Mouse (Mus musculus) neural tube, embryonic 13.5 days (tissue): ENCODE results near the gene Dgkq. TPM values are rescaled to one million over a fixed set of nuclear protein-coding genes. Genes with fewer than 3 reads are reported as not detected.
"Not testable (repeated sequence)": the region's sequence is repeated elsewhere in the genome, so short reads cannot be mapped to it uniquely, and the experiment has no call there.

Source experiments
- ATAC-seq: fragments of 200-750 bp; cut with Nextera tagmentation; 2 replicates; pipeline ENCODE4 v1.8.0; 2017; ENCODE audit warnings: low read depth, mild to moderate bottlenecking, moderate TSS enrichment, moderate library complexity
- H3K27ac ChIP-seq: fragments of 300-500 bp; sonication (generic); replicated peaks from 2 replicates; pipeline ENCODE4 v1.5.1; 2015; ENCODE audit warnings: moderate library complexity, mild to moderate bottlenecking, inconsistent platforms
- H3K27me3 ChIP-seq: fragments of 300-500 bp; sonication (generic); 2 replicates; pipeline ENCODE4 v1.6.1; 2015; ENCODE audit warnings: mild to moderate bottlenecking, inconsistent platforms
- H3K36me3 ChIP-seq: fragments of 300-500 bp; sonication (generic); 2 replicates; pipeline ENCODE4 v1.6.1; 2015; ENCODE audit warnings: mild to moderate bottlenecking, inconsistent platforms
- H3K4me1 ChIP-seq: fragments of 300-500 bp; sonication (generic); replicated peaks from 2 replicates; pipeline ENCODE4 v1.6.1; 2015; ENCODE audit warnings: inconsistent platforms
- H3K4me2 ChIP-seq: fragments of 300-500 bp; sonication (generic); 2 replicates; pipeline ENCODE4 v1.6.1; 2015; ENCODE audit warnings: inconsistent platforms, mild to moderate bottlenecking, moderate library complexity
- H3K4me3 ChIP-seq: fragments of 300-500 bp; sonication (generic); 2 replicates; pipeline ENCODE4 v1.5.1; 2015; ENCODE audit warnings: mild to moderate bottlenecking, inconsistent platforms
- H3K9ac ChIP-seq: fragments of 300-500 bp; sonication (generic); 2 replicates; pipeline ENCODE4 v1.6.1; 2015; ENCODE audit warnings: moderate library complexity, mild to moderate bottlenecking, inconsistent platforms
- H3K9me3 ChIP-seq: fragments of 300-500 bp; sonication (generic); 2 replicates; pipeline ENCODE4 v1.6.1; 2016; ENCODE audit warnings: inconsistent platforms
- WGBS: fragments of 180-500 bp; shearing (Covaris S2); methylation state at CpG from one replicate; pipeline ENCODE4 v1.1.7; 2015; 5-methylcytosine and 5-hydroxymethylcytosine counted together
- polyA plus RNA-seq: library from polyadenylated mRNA; unstranded; fragments of >200 nt; fragmentation: Nextera tagmentation; extraction: Ambion mirVana; gene quantifications from 2 replicates; pipeline ENCODE4 v1.2.1, GENCODE M21; 2015

The Dgkq gene
- polyA plus RNA-seq, 1 experiment from 2014 or later: 19.5 TPM

- WGBS: 91% methylated on average over 7 of the region's 7 CpGs
- ATAC-seq: no peak
- Histone ChIP-seq H3K4me3 (no peak overlapping the region), H3K9me3 (no peaks in the 10 kb centered on the region), H3K4me1 (no peaks in the 10 kb centered on the region), H3K36me3 (peaks cover 95% of the 10 kb centered on the region), H3K9ac (no peak overlapping the region), H3K27ac (no peak overlapping the region), H3K27me3 (no peaks in the 10 kb centered on the region), H3K4me2 (no peak overlapping the region)
Measured at GRCm38 (mm10) chr5:108650341-108650740, 19.1 kb downstream of the Dgkq start.

- Histone ChIP-seq H3K27ac (no peak overlapping the region), H3K4me1 (no peaks in the 10 kb centered on the region), H3K27me3 (no peaks in the 10 kb centered on the region), H3K36me3 (peaks cover 91% of the 10 kb centered on the region), H3K4me3 (no peak overlapping the region), H3K9ac (no peak overlapping the region), H3K4me2 (no peak overlapping the region), H3K9me3 (no peaks in the 10 kb centered on the region)
- 91% methylated on average over 11 of the region's 11 CpGs for WGBS
- ATAC-seq: no peak
Measured at GRCm38 (mm10) chr5:108648937-108649576, 20.4 kb downstream of the Dgkq start.

- peaks cover 91% of the 10 kb centered on the region for H3K36me3 ChIP-seq
- no peak overlapping the region for H3K9ac ChIP-seq
- no peak for ATAC-seq
- no peaks in the 10 kb centered on the region for H3K27me3 ChIP-seq
- WGBS: 85% methylated on average over 2 of the region's 2 CpGs
- no peak overlapping the region for H3K4me3 ChIP-seq
- no peak overlapping the region for H3K27ac ChIP-seq
- no peaks in the 10 kb centered on the region for H3K9me3 ChIP-seq
- H3K4me1 ChIP-seq: no peaks in the 10 kb centered on the region
- H3K4me2 ChIP-seq: no peak overlapping the region
Measured at GRCm38 (mm10) chr5:108647820-108648465, 21.5 kb downstream of the Dgkq start.

- no peak overlapping the region for H3K27ac ChIP-seq
- H3K27me3 ChIP-seq: no peaks in the 10 kb centered on the region
- no peaks in the 10 kb centered on the region for H3K4me1 ChIP-seq
- H3K4me2 ChIP-seq: no peak overlapping the region
- H3K9me3 ChIP-seq: no peaks in the 10 kb centered on the region
- ATAC-seq: no peak
- H3K36me3 ChIP-seq: peaks cover 90% of the 10 kb centered on the region
- H3K9ac ChIP-seq: no peak overlapping the region
- no peak overlapping the region for H3K4me3 ChIP-seq
- WGBS: 88% methylated on average over 2 of the region's 2 CpGs
Measured at GRCm38 (mm10) chr5:108647311-108647710, 22.2 kb downstream of the Dgkq start.

- Histone ChIP-seq H3K36me3 (peaks cover 86% of the 10 kb centered on the region), H3K4me3 (no peak overlapping the region), H3K4me2 (no peak overlapping the region), H3K27me3 (no peaks in the 10 kb centered on the region), H3K9me3 (no peaks in the 10 kb centered on the region), H3K4me1 (no peaks in the 10 kb centered on the region), H3K9ac (no peak overlapping the region), H3K27ac (no peak overlapping the region)
- WGBS: 90% methylated on average over 3 of the region's 3 CpGs
- no peak for ATAC-seq
Measured at GRCm38 (mm10) chr5:108646343-108646660, 23.2 kb downstream of the Dgkq start.

GRCm38 (mm10) chr5:108645651-108646342 lies 23.7 kb downstream of the Dgkq start:
- WGBS: 88% methylated on average over 9 of the region's 9 CpGs
- Histone ChIP-seq H3K27ac (no peak overlapping the region), H3K4me2 (no peak overlapping the region), H3K27me3 (no peaks in the 10 kb centered on the region), H3K9ac (no peak overlapping the region), H3K9me3 (no peaks in the 10 kb centered on the region), H3K4me3 (no peak overlapping the region), H3K36me3 (peaks cover 81% of the 10 kb centered on the region), H3K4me1 (no peaks in the 10 kb centered on the region)
- ATAC-seq: no peak

GRCm38 (mm10) chr5:108643674-108644073 lies 25.8 kb downstream of the Dgkq start:
- Histone ChIP-seq H3K9me3 (no peaks in the 10 kb centered on the region), H3K9ac (no peak overlapping the region), H3K36me3 (peaks cover 64% of the 10 kb centered on the region), H3K27ac (no peak overlapping the region), H3K4me3 (no peak overlapping the region), H3K27me3 (no peaks in the 10 kb centered on the region), H3K4me2 (no peak overlapping the region), H3K4me1 (no peaks in the 10 kb centered on the region)
- 84% methylated on average over 2 of the region's 2 CpGs for whole genome bisulfite sequencing
- no peak for ATAC-seq

- no peak for ATAC-seq
- WGBS: 79% methylated on average over 4 of the region's 4 CpGs
- H3K27ac ChIP-seq: no peak overlapping the region
- H3K27me3 ChIP-seq: no peaks in the 10 kb centered on the region
- H3K36me3 ChIP-seq: peaks cover 11% of the 10 kb centered on the region
- H3K4me2 ChIP-seq: no peak overlapping the region
- no peak overlapping the region for H3K4me3 ChIP-seq
- no peaks in the 10 kb centered on the region for H3K9me3 ChIP-seq
- no peaks in the 10 kb centered on the region for H3K4me1 ChIP-seq
- H3K9ac ChIP-seq: no peak overlapping the region
Measured at GRCm38 (mm10) chr5:108636172-108636571, 33.3 kb downstream of the Dgkq start.

- WGBS: 85% methylated on average over 2 of the region's 3 CpGs
- not testable (repeated sequence) for H3K27me3 ChIP-seq, H3K4me3 ChIP-seq, H3K4me2 ChIP-seq, H3K4me1 ChIP-seq, H3K9ac ChIP-seq, ATAC-seq, H3K27ac ChIP-seq, H3K9me3 ChIP-seq, H3K36me3 ChIP-seq
Measured at GRCm38 (mm10) chr5:108634088-108634487, 35.4 kb downstream of the Dgkq start.

GRCm38 (mm10) chr5:108633676-108634075 lies 35.8 kb downstream of the Dgkq start:
- peaks cover 11% of the 10 kb centered on the region for H3K4me1 ChIP-seq
- no peaks in the 10 kb centered on the region for H3K9me3 ChIP-seq
- no peak overlapping the region for H3K4me3 ChIP-seq
- H3K36me3 ChIP-seq: peaks cover 6% of the 10 kb centered on the region; the same call in 1 of the 2 replicates
- H3K9ac ChIP-seq: no peak overlapping the region
- H3K27ac ChIP-seq: no peak overlapping the region
- WGBS: 78% methylated on average over 4 of the region's 4 CpGs
- H3K4me2 ChIP-seq: no peak overlapping the region
- no peaks in the 10 kb centered on the region for H3K27me3 ChIP-seq
- no peak for ATAC-seq

- under 1% methylated on average over 58 of the region's 58 CpGs for WGBS
- ATAC-seq: peak; percentile 97
- Histone ChIP-seq H3K27ac (peak within 1 kb of the TSS; percentile 93), H3K4me3 (peak within 1 kb of the TSS; percentile 71), H3K36me3 (no peaks in the 10 kb centered on the region), H3K4me2 (peak within 1 kb of the TSS; percentile 96), H3K27me3 (no peaks in the 10 kb centered on the region), H3K9ac (peak within 1 kb of the TSS; percentile 93), H3K9me3 (no peaks in the 10 kb centered on the region), H3K4me1 (peaks cover 32% of the 10 kb centered on the region)
Measured at GRCm38 (mm10) chr5:108629634-108630483, 39.6 kb downstream of the Dgkq start, which contains the start of the genes Gak and Tmem175. Gene Gak (minus strand): TSS chr5:108629755. Gene Tmem175 (plus strand): TSS chr5:108629770.
